Mouse (Mus musculus) spleen, adult 2 months (tissue): ENCODE measurements around the gene Ttc12.

Experiments used
- CTCF ChIP-seq: fragments of 200-500 bp; IDR thresholded peaks from 2 replicates; pipeline ENCODE4 v1.5.1; 2011; ENCODE audit warnings: mild to moderate bottlenecking, inconsistent platforms; ENCODE audit not compliant: insufficient read depth, insufficient read length, insufficient replicate concordance; ENCODE audit errors: extremely low read depth
- POLR2A ChIP-seq: fragments of 200-500 bp; IDR thresholded peaks from 2 replicates; pipeline ENCODE4 v1.6.1; 2011; ENCODE audit warnings: low read depth, low read length, inconsistent platforms

DNA sequence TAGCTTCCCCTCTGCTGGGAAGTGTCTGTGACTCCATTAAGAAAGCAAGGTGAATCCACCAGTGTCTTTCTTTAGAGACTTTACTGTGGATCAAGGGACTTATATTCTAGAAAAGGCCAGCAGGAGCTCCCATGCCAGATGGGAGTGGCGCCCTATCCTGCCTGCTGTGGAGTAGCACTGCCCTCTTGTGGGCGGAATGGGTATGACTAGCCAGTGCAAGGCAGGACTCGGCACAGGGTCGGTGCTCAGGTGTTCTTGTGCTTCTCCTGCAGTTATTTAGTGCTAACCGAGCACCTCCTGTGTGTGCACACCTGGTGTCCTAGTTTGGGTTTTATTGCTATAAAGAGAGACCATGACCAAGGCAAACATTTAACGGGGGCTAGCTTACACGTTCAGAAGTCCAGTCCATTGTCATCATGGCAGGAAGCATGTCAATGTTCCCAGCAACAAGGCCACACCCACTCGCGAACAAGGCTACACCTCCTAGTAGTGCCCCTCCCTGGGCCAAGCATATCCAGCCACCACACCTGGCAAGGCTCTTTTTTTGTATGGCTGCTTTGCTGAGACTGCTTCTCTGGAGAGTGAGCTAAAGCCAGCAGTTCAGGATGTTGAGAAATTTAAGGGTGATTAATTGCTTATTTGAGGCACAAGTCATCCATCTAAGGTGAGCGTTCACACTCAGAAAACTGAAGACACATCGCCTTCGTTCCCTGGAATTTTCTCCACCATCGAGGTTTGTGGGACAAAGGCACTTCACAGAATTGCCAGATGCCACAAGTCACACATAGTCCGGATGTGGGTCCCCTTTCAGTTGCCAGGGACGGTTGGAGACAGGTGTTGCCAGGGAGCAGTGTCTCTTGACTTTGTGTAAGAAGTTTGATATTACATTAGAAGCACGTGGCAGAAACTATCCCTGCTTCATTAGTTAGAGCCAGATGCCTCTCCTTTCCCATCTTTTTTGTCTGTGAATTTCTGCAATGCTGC is 3.2 kb upstream of the Ttc12 start:
- TF ChIP-seq CTCF (peak; percentile 90), POLR2A (no peak)
